Mouse (Mus musculus): ENCODE data around the gene Cpsf3.

Gene Cpsf3

GRCm38 (mm10) chr12:21298856-21299255 lies 13.7 kb downstream of the Cpsf3 start:
- DNase-seq: no peak

GRCm38 (mm10) chr12:21301324-21301723 lies 16.1 kb downstream of the Cpsf3 start:
- peak in 1 of 2 experiments; percentile 48 for DNase-seq

- peak; percentile 51 to 76 for DNase-seq
Observed at GRCm38 (mm10) chr12:21301932-21302331, 16.7 kb downstream of the Cpsf3 start.

GRCm38 (mm10) chr12:21302361-21302783 lies 17.2 kb downstream of the Cpsf3 start:
- peak; percentile 62 to 86 for DNase-seq

GRCm38 (mm10) chr12:21305741-21306140 lies 20.6 kb downstream of the Cpsf3 start:
- peak; percentile 44 to 81 for DNase-seq

- DNase-seq: no peak
Observed at GRCm38 (mm10) chr12:21306721-21307120, 21.5 kb downstream of the Cpsf3 start.

- peak in 1 of 2 experiments; percentile 66 for DNase-seq
Observed at GRCm38 (mm10) chr12:21312201-21312600, 27.0 kb downstream of the Cpsf3 start.

- DNase-seq: peak; percentile 91 to 94
Observed at GRCm38 (mm10) chr12:21315923-21316868, 31.0 kb downstream of the Cpsf3 start, which contains the start of gene Iah1. TSS of gene Iah1 (plus strand) at chr12:21316389.

GRCm38 (mm10) chr12:21316869-21317265 lies 31.7 kb downstream of the Cpsf3 start:
- DNase-seq: peak in 1 of 2 experiments; percentile 39

- DNase-seq: peak; percentile 76 to 77
Observed at GRCm38 (mm10) chr12:21318143-21318895, 33.1 kb downstream of the Cpsf3 start.

GRCm38 (mm10) chr12:21320317-21320716 lies 35.1 kb downstream of the Cpsf3 start:
- peak; percentile 51 to 57 for DNase-seq

GRCm38 (mm10) chr12:21321170-21321569 lies 36.0 kb downstream of the Cpsf3 start:
- DNase-seq: peak; percentile 61 to 80

- DNase-seq: no peak
Observed at GRCm38 (mm10) chr12:21322296-21322695, 37.1 kb downstream of the Cpsf3 start.

GRCm38 (mm10) chr12:21322856-21323255 lies 37.7 kb downstream of the Cpsf3 start:
- DNase-seq: no peak

GRCm38 (mm10) chr12:21324101-21324500 lies 38.9 kb downstream of the Cpsf3 start:
- peak; percentile 35 to 49 for DNase-seq

- DNase-seq: no peak
Observed at GRCm38 (mm10) chr12:21325266-21325665, 40.1 kb downstream of the Cpsf3 start.

GRCm38 (mm10) chr12:21326325-21326724 lies 41.1 kb downstream of the Cpsf3 start:
- no peak for DNase-seq

GRCm38 (mm10) chr12:21329661-21330400 lies 44.6 kb downstream of the Cpsf3 start:
- no peak for DNase-seq

GRCm38 (mm10) chr12:21330961-21331576 lies 45.9 kb downstream of the Cpsf3 start:
- no peak for DNase-seq

- no peak for DNase-seq
Observed at GRCm38 (mm10) chr12:21331711-21332110, 46.5 kb downstream of the Cpsf3 start.

- no peak for DNase-seq
Observed at GRCm38 (mm10) chr12:21333021-21333420, 47.8 kb downstream of the Cpsf3 start.

GRCm38 (mm10) chr12:21333766-21334165 lies 48.6 kb downstream of the Cpsf3 start:
- no peak for DNase-seq

Data from kidney, postnatal 25 days (tissue).